Comparison of ENCODE assay signal across 23 mouse cellular contexts in genomic region chr6:37261236-37261852, GRCm38 (mm10). TPM values are rescaled to one million over a fixed set of nuclear protein-coding genes. Genes with fewer than 3 reads are reported as not detected.
DNase-seq lines count a peak whose midpoint lies in the region; ATAC-seq lines count a peak whose summit lies in the region.
"Had no signal": no experiment of that assay in that cellular context is flagged by ENCODE, and none has a peak within 500 bp of the region (broad histone marks: within the 10 kb centered on the region; RNA-seq: fewer than 3 reads in every experiment).

No protein-coding gene starts in this region.

- H3K27me3 ChIP-seq in heart, embryonic 10.5 days (ENCODE audit: insufficient read depth, poor library complexity, severe bottlenecking): no peaks in the 10 kb centered on the region
- H3K27me3 ChIP-seq in midbrain, embryonic 10.5 days (ENCODE audit: low read depth, poor library complexity, severe bottlenecking): no peaks in the 10 kb centered on the region
- H3K27me3 ChIP-seq: embryonic facial prominence, embryonic 12.5 days; embryonic facial prominence, embryonic 15.5 days had no signal

- DNase-seq in heart, embryonic 10.5 days (ENCODE audit: low spot score): no peak
- DNase-seq in heart, postnatal 4 days: no peak
- DNase-seq in midbrain, embryonic 10.5 days (ENCODE audit: low spot score): no peak
- DNase-seq in thymus, postnatal 4 days: no peak
- DNase-seq: adrenal gland, adult 2 months; adrenal gland, postnatal 14 days; cerebellum, adult 18-20 months; cerebellum, adult 9-10 months; cerebellum, postnatal 14 days; forebrain, postnatal 0 days; gastrocnemius, postnatal 10 days; gastrocnemius, postnatal 36 days; heart, adult 18-20 months had no signal

- H3K9me3 ChIP-seq in heart, embryonic 10.5 days: no peaks in the 10 kb centered on the region
- 0 out of 2 replicates have a peak, but pooled peaks cover 4% of the 10 kb centered on the region for H3K9me3 ChIP-seq in midbrain, embryonic 10.5 days (replicated peaks)
- H3K9me3 ChIP-seq: embryonic facial prominence, embryonic 12.5 days; embryonic facial prominence, embryonic 15.5 days had no signal

- no peaks in the 10 kb centered on the region for H3K36me3 ChIP-seq in heart, embryonic 10.5 days
- H3K36me3 ChIP-seq in midbrain, embryonic 10.5 days: no peaks in the 10 kb centered on the region
- H3K36me3 ChIP-seq: embryonic facial prominence, embryonic 12.5 days; embryonic facial prominence, embryonic 15.5 days had no signal

- H3K27ac ChIP-seq in heart, embryonic 10.5 days: peak overlapping the region; percentile 56; the same call in 1 of the 2 replicates
- H3K27ac ChIP-seq in midbrain, embryonic 10.5 days (replicated peaks): no peak overlapping the region
- H3K27ac ChIP-seq: embryonic facial prominence, embryonic 12.5 days; embryonic facial prominence, embryonic 15.5 days; hindbrain, embryonic 14.5 days had no signal

- WGBS in heart, embryonic 10.5 days: 58% methylated on average over 10 of the region's 10 CpGs
- 94% methylated on average over 10 of the region's 10 CpGs for WGBS in midbrain, embryonic 10.5 days

- H3K4me1 ChIP-seq in heart, embryonic 10.5 days: peaks cover 19% of the 10 kb centered on the region
- no peaks in the 10 kb centered on the region for H3K4me1 ChIP-seq in midbrain, embryonic 10.5 days
- H3K4me1 ChIP-seq: embryonic facial prominence, embryonic 12.5 days; embryonic facial prominence, embryonic 15.5 days had no signal

- peak; percentile 73 for ATAC-seq in common myeloid progenitor, adult 5-6 weeks (replicated peaks; ENCODE audit: low read depth, poor library complexity, severe bottlenecking)
- ATAC-seq in hematopoietic stem cell, adult 5-6 weeks (replicated peaks in 1 of 2; ENCODE audit: insufficient read depth in 1 of 2, low FRiP score in 2 of 2, low TSS enrichment in 1 of 2, low read depth in 1 of 2, poor library complexity in 2 of 2, severe bottlenecking in 2 of 2): peak; percentile 51 to 57
- ATAC-seq: CD4-positive, CD25-positive, alpha-beta regulatory T cell, adult 4 months; forebrain, embryonic 14.5 days; forebrain, postnatal 0 days; intestine, postnatal 0 days had no signal

- no peak overlapping the region for H3K4me3 ChIP-seq in heart, embryonic 10.5 days
- no peak overlapping the region for H3K4me3 ChIP-seq in midbrain, embryonic 10.5 days
- H3K4me3 ChIP-seq: embryonic facial prominence, embryonic 12.5 days; embryonic facial prominence, embryonic 15.5 days had no signal

RNA-seq across cellular contexts. Expression of gene Dgki, which starts 38.6 kb away (rescaled TPM):
- polyA plus RNA-seq in heart, embryonic 10.5 days (2016; fragmentation: Nextera tagmentation; extraction: Ambion mirVana): 0.68 and 0.85 TPM in 2 replicates
- under 1 TPM; 0.67 to 0.70 TPM for total RNA-seq in heart, postnatal 4 days (2021)
- total RNA-seq in common myeloid progenitor, adult 5-6 weeks (2017): 0.27 and 1.6 TPM in 2 replicates
- total RNA-seq in hematopoietic stem cell, adult 5-6 weeks (2017): 0.40 and 1.3 TPM in 2 replicates
- polyA plus RNA-seq in midbrain, embryonic 10.5 days (2016; fragmentation: Nextera tagmentation; extraction: Ambion mirVana): 0.63 and 1.4 TPM in 2 replicates
- total RNA-seq: MEL had no signal
- polyA plus RNA-seq: C2C12 had no signal
